Mouse (Mus musculus): Measurements from ENCODE around the gene 9130023H24Rik.

The 9130023H24Rik gene

DNA sequence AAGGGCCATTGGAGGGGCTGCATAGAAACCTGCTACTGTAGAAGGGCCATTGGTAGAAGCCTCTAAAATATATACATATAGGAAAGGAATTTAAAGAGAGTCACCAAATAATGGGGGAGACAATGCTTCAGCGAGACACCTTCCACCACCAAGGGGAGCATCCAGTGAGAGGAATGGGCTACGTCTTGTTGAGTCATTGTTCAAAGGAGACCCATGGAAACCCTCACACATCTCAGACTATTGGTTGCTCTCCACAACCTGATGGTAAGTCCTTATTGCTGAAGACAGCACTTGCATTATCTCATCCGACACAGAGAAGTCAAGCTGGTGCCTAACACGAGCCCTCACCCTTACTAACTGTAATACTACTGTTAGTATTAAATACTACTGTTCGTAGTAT, 17.9 kb upstream of the 9130023H24Rik start:
- Histone ChIP-seq H3K36me3 (ENCODE audit: control insufficient read depth, insufficient read depth, low read length, poor library complexity, severe bottlenecking) (peaks cover 3% of the 10 kb centered on the region), H3K27me3 (ENCODE audit: control insufficient read depth, insufficient read depth, low read length, poor library complexity, severe bottlenecking) (no peaks in the 10 kb centered on the region)
- no peak for DNase-seq (ENCODE audit: low read depth, low spot score)

DNA sequence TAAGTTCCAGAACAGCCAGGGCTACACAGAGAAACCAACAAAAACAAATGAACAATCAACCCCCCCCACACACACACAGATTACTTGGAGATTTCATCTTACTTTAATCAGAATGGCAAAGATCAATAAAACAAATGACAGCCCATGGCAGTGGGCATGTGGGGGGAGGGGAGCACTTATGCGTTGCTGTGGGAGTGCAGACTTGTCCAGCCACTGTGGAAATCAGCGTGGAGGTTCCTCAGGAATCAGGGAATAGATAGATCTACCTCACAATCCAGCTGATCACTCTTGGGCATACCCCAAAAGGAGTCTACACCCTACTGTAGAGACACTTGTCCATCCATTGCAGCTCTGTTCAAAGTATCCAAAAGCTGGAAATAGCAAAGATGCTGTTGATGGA, 17.1 kb upstream of the 9130023H24Rik start:
- DNase-seq (ENCODE audit: low read depth, low spot score): no peak
- H3K36me3 ChIP-seq (ENCODE audit: control insufficient read depth, insufficient read depth, low read length, poor library complexity, severe bottlenecking): peaks cover 3% of the 10 kb centered on the region
- no peaks in the 10 kb centered on the region for H3K27me3 ChIP-seq (ENCODE audit: control insufficient read depth, insufficient read depth, low read length, poor library complexity, severe bottlenecking)

DNA sequence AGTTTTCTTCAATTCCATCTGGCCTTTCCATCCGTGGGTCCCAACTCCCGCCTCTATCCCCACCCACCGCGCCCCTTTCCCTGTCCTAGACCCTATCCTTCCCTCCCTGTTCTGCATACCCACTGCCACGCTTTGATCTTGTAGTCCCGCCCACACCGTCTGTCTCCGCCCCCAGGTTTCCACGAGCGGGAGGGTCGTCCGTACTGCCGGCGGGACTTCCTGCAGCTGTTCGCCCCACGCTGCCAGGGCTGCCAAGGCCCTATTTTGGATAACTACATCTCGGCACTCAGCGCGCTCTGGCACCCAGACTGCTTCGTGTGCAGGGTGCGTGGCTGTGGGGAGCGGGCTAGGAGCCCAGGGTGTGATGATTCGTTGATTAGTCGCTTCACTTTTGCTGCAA, 14.8 kb upstream of the 9130023H24Rik start:
- Histone ChIP-seq H3K27me3 (ENCODE audit: control insufficient read depth, insufficient read depth, low read length, poor library complexity, severe bottlenecking) (no peaks in the 10 kb centered on the region), H3K36me3 (ENCODE audit: control insufficient read depth, insufficient read depth, low read length, poor library complexity, severe bottlenecking) (peaks cover 3% of the 10 kb centered on the region)
- no peak for DNase-seq (ENCODE audit: low read depth, low spot score)

DNA sequence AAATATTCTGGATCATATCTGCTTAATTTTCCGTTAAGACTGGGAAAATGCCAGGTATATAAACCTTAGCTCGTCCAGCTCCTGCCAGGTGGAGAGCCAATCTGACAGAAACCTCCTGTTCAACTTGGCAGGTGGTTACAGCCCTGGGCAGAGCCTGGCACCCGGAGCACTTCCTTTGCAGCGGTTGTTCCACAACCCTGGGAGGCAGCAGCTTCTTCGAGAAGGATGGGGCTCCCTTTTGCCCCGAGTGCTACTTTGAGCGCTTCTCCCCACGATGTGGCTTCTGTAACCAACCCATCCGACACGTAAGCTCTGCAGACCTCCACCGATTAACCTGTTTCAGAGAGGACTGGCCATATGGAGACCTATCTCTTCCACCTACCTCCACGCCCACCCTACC, 14.1 kb upstream of the 9130023H24Rik start:
- Histone ChIP-seq H3K36me3 (ENCODE audit: control insufficient read depth, insufficient read depth, low read length, poor library complexity, severe bottlenecking) (peaks cover 3% of the 10 kb centered on the region), H3K27me3 (ENCODE audit: control insufficient read depth, insufficient read depth, low read length, poor library complexity, severe bottlenecking) (no peaks in the 10 kb centered on the region)
- DNase-seq (ENCODE audit: low read depth, low spot score): no peak

DNA sequence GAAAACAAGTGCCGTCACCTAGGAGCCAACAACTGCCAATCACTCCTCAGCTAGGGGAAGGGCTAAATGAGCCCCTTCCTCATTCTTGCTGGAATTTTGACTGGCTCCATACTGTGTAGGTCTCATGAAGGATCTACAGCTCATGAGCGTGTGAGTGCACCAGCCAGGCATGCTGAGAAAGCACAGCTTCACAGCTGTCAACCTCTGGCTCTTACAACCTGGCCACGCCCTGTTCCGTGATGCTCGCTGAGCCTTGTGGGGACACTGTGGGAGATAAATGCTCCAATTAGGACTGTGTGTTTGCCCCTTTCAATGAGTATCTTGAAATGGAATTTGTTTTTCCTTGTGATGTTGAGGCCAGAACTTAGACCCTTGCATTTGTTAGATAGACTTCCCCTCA, 12.2 kb upstream of the 9130023H24Rik start:
- Histone ChIP-seq H3K27me3 (ENCODE audit: control insufficient read depth, insufficient read depth, low read length, poor library complexity, severe bottlenecking) (no peaks in the 10 kb centered on the region), H3K36me3 (ENCODE audit: control insufficient read depth, insufficient read depth, low read length, poor library complexity, severe bottlenecking) (peaks cover 4% of the 10 kb centered on the region)
- DNase-seq (ENCODE audit: low read depth, low spot score): no peak

DNA sequence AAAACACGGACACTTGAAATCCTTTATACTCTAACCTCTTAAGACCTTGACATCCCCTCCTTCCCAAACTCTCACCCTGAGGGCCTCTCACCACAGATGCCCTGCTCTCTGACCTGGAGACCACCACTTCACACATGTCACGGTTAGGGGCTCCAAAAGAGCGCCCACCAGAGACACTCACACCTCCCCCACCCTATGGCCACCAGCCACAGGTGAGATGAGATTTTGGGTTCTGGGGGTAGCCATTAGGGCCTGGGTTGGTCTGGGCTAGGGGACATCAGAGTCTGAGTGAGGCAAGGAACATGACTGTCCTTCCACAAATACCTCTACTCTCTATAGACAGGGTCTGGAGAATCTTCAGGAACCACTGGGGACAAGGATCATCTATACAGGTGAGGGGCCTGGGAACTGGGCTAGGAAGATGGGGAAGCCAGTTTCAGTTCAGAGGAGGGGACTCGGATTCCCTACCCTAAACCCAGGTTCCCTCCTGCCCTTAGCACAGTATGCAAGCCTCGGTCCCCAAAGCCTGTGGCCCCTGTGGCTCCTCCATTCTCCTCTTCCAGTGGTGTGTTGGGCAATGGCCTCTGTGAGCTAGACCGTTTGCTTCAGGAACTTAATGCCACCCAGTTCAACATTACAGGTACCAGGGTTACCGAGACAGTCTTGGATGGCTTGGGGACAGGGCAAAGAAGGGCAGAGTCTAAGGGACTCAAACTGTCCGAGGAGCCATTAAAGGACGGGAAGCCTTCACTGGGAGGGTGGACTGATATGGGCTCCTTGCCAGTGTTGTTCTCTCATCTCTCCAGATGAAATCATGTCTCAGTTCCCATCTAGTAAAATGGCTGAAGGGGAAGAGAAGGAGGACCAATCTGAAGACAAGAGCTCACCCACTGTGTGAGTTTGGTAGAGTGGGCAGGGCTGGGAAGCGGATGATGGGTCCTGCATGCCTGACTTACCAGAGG, 10.5 kb upstream of the 9130023H24Rik start:
- Histone ChIP-seq H3K27me3 (ENCODE audit: control insufficient read depth, insufficient read depth, low read length, poor library complexity, severe bottlenecking) (no peaks in the 10 kb centered on the region), H3K36me3 (ENCODE audit: control insufficient read depth, insufficient read depth, low read length, poor library complexity, severe bottlenecking) (peaks cover 8% of the 10 kb centered on the region)
- no peak for DNase-seq (ENCODE audit: low read depth, low spot score)

DNA sequence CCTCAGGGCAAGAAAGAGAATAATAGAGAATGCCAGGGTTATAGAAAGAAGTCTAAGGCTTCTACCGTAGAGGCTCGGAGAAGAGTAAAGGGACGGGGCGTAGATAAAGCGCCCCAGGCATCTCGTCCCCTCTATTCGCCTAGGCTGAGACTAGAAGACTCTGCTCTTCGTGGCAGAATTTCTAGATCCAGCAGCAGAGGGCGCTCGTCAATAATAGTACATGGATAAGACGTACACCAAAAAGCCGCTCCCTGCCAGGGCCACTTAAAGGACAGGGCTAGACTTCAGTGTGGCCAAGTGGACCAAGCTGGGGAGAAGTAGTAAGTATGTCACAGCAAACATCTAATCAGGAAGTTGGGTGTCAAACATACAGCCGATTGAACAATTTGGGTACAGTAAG, 9.6 kb upstream of the 9130023H24Rik start:
- Histone ChIP-seq H3K27me3 (ENCODE audit: control insufficient read depth, insufficient read depth, low read length, poor library complexity, severe bottlenecking) (no peaks in the 10 kb centered on the region), H3K36me3 (ENCODE audit: control insufficient read depth, insufficient read depth, low read length, poor library complexity, severe bottlenecking) (peaks cover 10% of the 10 kb centered on the region)
- peak; percentile 78 for DNase-seq (ENCODE audit: low read depth, low spot score)

DNA sequence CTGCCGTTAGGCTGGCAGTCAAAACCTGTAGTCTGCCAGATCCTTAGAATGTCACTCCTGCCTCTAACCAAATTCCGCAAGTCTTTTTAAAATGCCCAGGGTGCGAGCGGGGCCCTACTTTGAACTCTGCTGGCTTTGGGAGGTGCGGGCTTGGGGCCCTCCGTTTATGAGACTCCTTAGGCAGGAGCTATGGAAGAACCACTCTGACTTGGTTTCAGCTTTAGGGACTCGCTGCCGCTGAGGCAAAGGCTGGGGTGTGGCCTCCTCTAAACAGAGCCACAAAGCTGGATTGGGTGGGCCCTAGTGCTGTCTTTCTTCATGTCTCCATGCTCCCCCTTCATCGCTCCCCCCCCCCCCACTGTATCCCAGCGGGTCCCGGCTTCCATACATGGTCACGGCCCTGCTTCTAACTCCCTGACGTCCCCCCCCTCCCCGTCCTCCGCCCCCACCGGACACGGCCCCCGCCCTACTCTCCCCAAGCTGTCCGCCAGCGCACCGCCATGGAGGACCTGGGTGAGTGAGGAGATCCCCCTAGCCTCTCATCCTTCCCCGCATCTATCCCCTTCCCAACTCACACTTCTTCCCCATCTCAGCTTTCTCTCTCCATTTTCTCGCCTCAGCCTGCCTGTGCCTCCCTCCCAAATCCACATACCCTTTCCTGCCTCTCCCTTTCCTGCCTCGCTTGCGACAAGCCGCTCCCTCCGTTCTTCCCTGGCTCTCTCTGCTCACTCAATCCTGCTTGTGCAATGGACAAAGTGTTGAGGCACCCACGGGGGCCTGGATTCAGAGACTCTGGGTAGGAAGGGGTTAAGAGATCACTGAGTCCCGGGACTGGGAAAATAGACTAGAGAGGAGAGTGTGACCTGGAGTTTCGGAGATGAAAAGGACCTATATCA, 8.9 kb upstream of the 9130023H24Rik start, which contains the start of gene Tgfb1i1:
Gene Tgfb1i1, plus strand, starts transcription at position 317 of the 896 bp plus-strand sequence.
- no peak for DNase-seq (ENCODE audit: low read depth, low spot score)
- no peaks in the 10 kb centered on the region for H3K27me3 ChIP-seq (ENCODE audit: control insufficient read depth, insufficient read depth, low read length, poor library complexity, severe bottlenecking)

DNA sequence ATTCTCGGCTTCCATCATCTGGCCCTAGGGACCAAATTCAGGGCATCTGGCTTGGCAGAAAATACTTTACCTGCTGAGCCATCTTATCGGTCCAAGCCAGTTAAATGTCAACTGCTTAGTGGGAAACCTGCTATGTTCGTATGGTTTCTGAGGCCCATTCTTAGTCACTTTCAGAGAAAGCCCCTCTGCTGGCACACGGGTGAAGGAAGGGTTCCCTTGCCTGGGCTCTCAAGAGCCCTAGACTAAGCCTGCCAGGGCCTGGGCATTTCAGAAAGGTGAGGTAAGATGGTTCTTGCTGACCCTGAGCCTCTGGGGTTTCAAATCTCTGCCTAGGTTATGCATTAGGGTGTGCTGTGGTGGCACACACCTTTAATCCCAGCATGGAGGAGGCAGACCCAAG, 7.7 kb upstream of the 9130023H24Rik start:
- DNase-seq (ENCODE audit: low read depth, low spot score): no peak
- H3K36me3 ChIP-seq (ENCODE audit: control insufficient read depth, insufficient read depth, low read length, poor library complexity, severe bottlenecking): peaks cover 15% of the 10 kb centered on the region
- H3K27me3 ChIP-seq (ENCODE audit: control insufficient read depth, insufficient read depth, low read length, poor library complexity, severe bottlenecking): no peaks in the 10 kb centered on the region

More for the DNA sequence above, 8.9 kb upstream of the 9130023H24Rik start, which contains the start of gene Tgfb1i1:
- peaks cover 12% of the 10 kb centered on the region for H3K36me3 ChIP-seq (ENCODE audit: control insufficient read depth, insufficient read depth, low read length, poor library complexity, severe bottlenecking)

DNA sequence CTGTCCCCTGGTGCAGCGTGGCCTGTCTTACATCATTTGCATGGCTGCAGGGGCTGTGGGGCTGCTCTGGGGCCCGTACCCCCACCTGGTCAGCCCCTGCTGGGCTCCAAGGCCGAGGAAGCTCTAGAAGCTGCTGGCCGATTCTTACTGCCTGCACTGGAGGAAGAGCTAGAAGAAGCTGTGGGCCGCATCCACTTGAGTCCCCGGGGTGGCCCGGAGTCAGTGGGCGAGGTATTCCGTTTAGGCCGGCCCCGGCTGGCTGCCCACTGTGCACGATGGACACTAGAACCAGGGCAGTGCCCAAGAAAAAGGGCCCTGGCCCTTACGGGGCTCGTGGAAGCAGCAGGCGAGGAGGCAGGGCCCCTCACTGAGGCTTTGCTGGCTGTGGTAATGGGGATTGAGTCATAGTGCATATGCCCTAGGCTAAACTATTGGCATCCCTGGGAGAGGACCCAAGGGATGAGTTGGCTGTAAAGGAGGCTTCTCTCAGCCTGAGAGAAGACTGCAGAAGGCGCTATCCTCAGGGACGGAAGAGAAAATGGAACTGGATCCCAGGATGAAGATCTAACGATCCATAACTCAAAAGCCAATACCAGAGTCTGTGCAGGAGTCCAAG, 6.7 kb upstream of the 9130023H24Rik start:
- Histone ChIP-seq H3K36me3 (ENCODE audit: control insufficient read depth, insufficient read depth, low read length, poor library complexity, severe bottlenecking) (peaks cover 19% of the 10 kb centered on the region), H3K27me3 (ENCODE audit: control insufficient read depth, insufficient read depth, low read length, poor library complexity, severe bottlenecking) (no peaks in the 10 kb centered on the region)
- DNase-seq (ENCODE audit: low read depth, low spot score): no peak

DNA sequence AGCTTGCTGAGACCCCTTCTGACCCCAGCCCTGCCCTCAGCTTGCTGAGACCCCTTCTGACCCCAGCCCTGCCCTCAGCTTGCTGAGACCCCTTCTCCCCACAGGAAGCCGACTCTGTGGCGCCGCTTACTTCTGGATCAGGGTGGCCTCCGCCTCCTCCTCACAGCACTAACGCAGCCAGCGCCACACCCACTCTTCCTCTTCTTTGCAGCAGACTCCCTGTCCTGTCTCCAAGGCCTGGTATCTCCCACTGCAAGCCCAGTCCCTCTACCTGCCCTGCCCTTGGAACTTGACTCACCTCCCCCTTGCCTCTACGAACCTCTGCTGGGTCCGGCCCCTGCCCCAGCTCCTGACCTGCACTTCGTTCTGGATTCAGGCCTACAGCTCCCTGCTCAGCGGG, 6.1 kb upstream of the 9130023H24Rik start:
- DNase-seq (ENCODE audit: low read depth, low spot score): no peak
- Histone ChIP-seq H3K36me3 (ENCODE audit: control insufficient read depth, insufficient read depth, low read length, poor library complexity, severe bottlenecking) (peaks cover 19% of the 10 kb centered on the region), H3K27me3 (ENCODE audit: control insufficient read depth, insufficient read depth, low read length, poor library complexity, severe bottlenecking) (no peaks in the 10 kb centered on the region)

DNA sequence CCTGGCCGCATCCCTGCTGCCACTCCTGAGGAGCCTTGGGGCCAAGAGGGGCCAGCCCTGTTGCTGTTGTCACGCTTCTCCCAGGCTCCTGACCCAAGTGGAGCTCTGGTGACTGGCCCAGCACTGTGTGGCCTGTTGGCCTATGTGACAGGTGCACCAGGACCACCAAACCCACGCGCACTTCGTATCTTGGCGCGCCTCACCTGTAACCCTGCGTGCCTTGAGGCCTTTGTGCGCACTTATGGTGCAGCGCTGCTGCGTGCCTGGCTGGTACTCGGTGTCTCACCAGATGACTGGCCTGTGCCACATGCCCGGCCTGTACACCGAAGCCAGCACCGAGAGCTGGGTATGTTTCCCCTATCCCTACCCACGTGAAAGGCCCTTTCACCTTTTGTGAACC, 4.5 kb upstream of the 9130023H24Rik start:
- no peak for DNase-seq (ENCODE audit: low read depth, low spot score)
- Histone ChIP-seq H3K36me3 (ENCODE audit: control insufficient read depth, insufficient read depth, low read length, poor library complexity, severe bottlenecking) (peaks cover 19% of the 10 kb centered on the region), H3K27me3 (ENCODE audit: control insufficient read depth, insufficient read depth, low read length, poor library complexity, severe bottlenecking) (no peaks in the 10 kb centered on the region)

DNA sequence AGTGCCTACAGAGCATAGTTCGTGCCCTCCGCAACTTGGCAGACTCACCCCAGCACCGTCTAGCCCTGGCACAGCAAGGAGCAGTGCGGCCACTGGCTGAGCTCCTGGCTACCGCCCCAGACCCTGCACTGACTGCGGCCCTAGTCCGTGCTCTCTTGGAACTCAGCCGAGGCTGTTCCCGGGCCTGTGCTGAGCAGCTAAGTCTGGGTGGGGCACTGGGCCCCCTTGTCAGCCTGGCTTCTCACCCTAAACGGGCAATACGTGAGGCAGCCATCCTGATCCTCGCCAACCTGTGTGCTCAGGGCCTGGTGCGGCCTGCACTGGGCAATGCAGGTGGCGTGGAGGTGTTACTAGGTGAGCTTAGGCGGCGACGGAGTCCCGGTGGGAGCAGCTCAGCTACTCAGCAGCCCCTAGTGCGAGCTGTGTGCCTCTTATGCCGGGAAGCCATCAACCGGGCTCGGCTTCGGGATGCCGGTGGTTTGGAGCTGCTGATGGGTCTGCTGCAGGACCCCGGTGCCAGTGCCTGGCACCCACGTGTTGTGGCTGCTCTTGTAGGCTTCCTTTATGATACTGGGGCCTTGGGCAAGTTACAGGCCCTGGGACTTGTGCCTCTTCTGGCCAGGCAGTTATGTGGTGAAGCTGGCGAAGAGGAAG, 2.4 kb upstream of the 9130023H24Rik start:
- H3K36me3 ChIP-seq (ENCODE audit: control insufficient read depth, insufficient read depth, low read length, poor library complexity, severe bottlenecking): peaks cover 18% of the 10 kb centered on the region
- H3K27me3 ChIP-seq (ENCODE audit: control insufficient read depth, insufficient read depth, low read length, poor library complexity, severe bottlenecking): no peaks in the 10 kb centered on the region
- peak; percentile 10 for DNase-seq (ENCODE audit: low read depth, low spot score)

DNA sequence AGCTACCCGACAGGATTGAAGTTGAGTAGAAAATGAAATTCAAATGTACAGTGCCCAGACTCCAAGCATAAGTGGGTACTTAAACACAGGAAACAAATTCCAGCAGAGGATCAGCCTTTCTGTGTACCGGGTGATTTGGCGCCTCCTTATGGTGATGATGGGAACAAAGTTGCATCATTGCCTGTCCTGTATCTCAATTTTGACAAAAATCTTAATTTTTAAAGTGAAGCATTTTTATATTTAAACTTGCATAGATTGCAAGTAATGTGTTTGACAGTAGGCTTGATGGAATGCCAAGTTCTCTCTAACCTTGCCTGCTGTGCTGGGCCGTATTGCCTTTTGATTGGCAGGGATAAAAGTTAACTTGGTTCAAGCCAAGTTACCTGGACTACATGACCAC, 1.2 kb upstream of the 9130023H24Rik start:
- peaks cover 11% of the 10 kb centered on the region for H3K36me3 ChIP-seq (ENCODE audit: control insufficient read depth, insufficient read depth, low read length, poor library complexity, severe bottlenecking)
- no peaks in the 10 kb centered on the region for H3K27me3 ChIP-seq (ENCODE audit: control insufficient read depth, insufficient read depth, low read length, poor library complexity, severe bottlenecking)
- DNase-seq (ENCODE audit: low read depth, low spot score): peak; percentile 68
